Mouse (Mus musculus) fat pad, adult 2 months (tissue): ENCODE measurements at regions not wholly inside any gene's neighbourhood (a gene's known extent, or its start where the extent isn't known, plus 50 kb on each side); places are given as distances from the start of the nearest gene placed in this dataset.

ENCODE experiments used
- DNase-seq: peaks from one replicate; pipeline ENCODE4 v3.0.0-alpha.2; 2011; ENCODE audit warnings: low read depth, low spot score; ENCODE audit errors: extremely low read depth

GRCm38 (mm10) chr1:151113199-151113598 is 69.1 kb upstream of the Gm47985 start:
- DNase-seq: no peak

GRCm38 (mm10) chr1:151118530-151118929 is 63.8 kb upstream of the Gm47985 start:
- DNase-seq: no peak

GRCm38 (mm10) chr1:151118982-151119381 is 63.4 kb upstream of the Gm47985 start:
- DNase-seq: no peak

- DNase-seq: no peak
These were observed 62.8 kb upstream of the Gm47985 start for GRCm38 (mm10) chr1:151119566-151119965.

GRCm38 (mm10) chr1:151121686-151122085 is 60.7 kb upstream of the Gm47985 start:
- no peak for DNase-seq

- peak; percentile 37 for DNase-seq
These were observed 58.4 kb upstream of the Gm47985 start for GRCm38 (mm10) chr1:151123964-151124363.

GRCm38 (mm10) chr1:151125028-151125659 is 57.2 kb upstream of the Gm47985 start:
- DNase-seq: no peak

- DNase-seq: no peak
These were observed 56.4 kb upstream of the Gm47985 start for GRCm38 (mm10) chr1:151125764-151126485.

- DNase-seq: no peak
These were observed 55.6 kb upstream of the Gm47985 start for GRCm38 (mm10) chr1:151126756-151127155.

- no peak for DNase-seq
These were observed 54.3 kb upstream of the Gm47985 start for GRCm38 (mm10) chr1:151128005-151128404.

- DNase-seq: no peak
These were observed 53.4 kb upstream of the Gm47985 start for GRCm38 (mm10) chr1:151128955-151129354.

GRCm38 (mm10) chr1:151130036-151130435 is 52.3 kb upstream of the Gm47985 start:
- DNase-seq: no peak

GRCm38 (mm10) chr1:151130845-151131626 is 51.3 kb upstream of the Gm47985 start:
- no peak for DNase-seq

GRCm38 (mm10) chr1:151131627-151132284 is 50.6 kb upstream of the Gm47985 start:
- no peak for DNase-seq
